Mouse (Mus musculus): ENCODE results near the gene Slc39a1.

DNA sequence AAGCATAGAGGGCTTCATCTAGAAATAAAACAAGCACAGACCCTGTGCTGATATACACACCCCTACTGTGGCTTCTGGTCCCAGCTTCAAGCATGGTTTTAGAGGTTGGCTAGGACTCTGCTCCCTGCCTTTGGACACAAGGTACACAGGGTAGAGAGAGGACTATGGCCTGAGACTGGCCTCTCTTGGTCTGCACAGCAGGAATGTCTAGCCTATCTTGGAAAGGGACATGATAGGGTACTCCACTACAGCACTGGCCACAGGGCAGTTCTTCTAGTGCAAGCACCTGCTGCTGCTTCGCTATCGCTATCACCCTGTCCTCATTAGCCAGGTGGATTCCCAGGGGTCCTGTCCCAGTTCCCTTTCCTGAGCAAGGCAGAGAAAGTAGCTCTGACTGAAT is 6.7 kb upstream of the Slc39a1 start:
- no peak for TF ChIP-seq CTCF (conservative IDR thresholded peaks at IDR 0.05; ENCODE audit: low read length)
- no peak for TF ChIP-seq NANOG (IDR thresholded peaks at IDR 0.05; ENCODE audit: borderline replicate concordance, low read length)
- TF ChIP-seq POU5F1 (IDR thresholded peaks at IDR 0.05; ENCODE audit: borderline replicate concordance, low read length) = no peak

Measured in E14TG2a.4 (cell line).